Mouse (Mus musculus) CH12.LX (cell line): ENCODE results near the gene Far1.

Experiments used
- CTCF ChIP-seq, 2 experiments: IDR thresholded peaks in 1 of 2; conservative IDR thresholded peaks in 1 of 2; 2 replicates each; pipeline ENCODE4 v1.5.1; 2011 to 2012; ENCODE audit warnings: low read depth in 2 of 2, low read length in 2 of 2, improper control_type of control experiment in 1 of 2, inconsistent platforms in 1 of 2, mild to moderate bottlenecking in 1 of 2, moderate library complexity in 1 of 2
- EP300 ChIP-seq: IDR thresholded peaks from 2 replicates; pipeline ENCODE4 v1.6.1; 2011; ENCODE audit warnings: low read length, improper control_type of control experiment
- GABPA ChIP-seq: IDR thresholded peaks from 2 replicates; pipeline ENCODE4 v1.6.1; 2012; ENCODE audit warnings: low read depth, low read length, improper control_type of control experiment, inconsistent platforms; ENCODE audit not compliant: insufficient replicate concordance
- IRF4 ChIP-seq: IDR thresholded peaks from 2 replicates; pipeline ENCODE4 v1.6.1; 2014; ENCODE audit warnings: low read depth, mild to moderate bottlenecking, inconsistent platforms, low read length, improper control_type of control experiment
- KAT2A ChIP-seq: IDR thresholded peaks from 2 replicates; pipeline ENCODE4 v1.6.1; 2012; ENCODE audit warnings: low read length, improper control_type of control experiment, inconsistent platforms; ENCODE audit not compliant: insufficient replicate concordance
- MYC ChIP-seq: IDR thresholded peaks from 2 replicates; pipeline ENCODE4 v1.6.1; 2011; ENCODE audit warnings: low read depth, mild to moderate bottlenecking, improper control_type of control experiment, low read length
- NELFE ChIP-seq: IDR thresholded peaks from 2 replicates; pipeline ENCODE4 v1.6.1; 2011; ENCODE audit warnings: low read depth, low read length, improper control_type of control experiment
- POLR2A ChIP-seq: IDR thresholded peaks from 2 replicates; pipeline ENCODE4 v1.6.1; 2011; ENCODE audit warnings: low read depth, mild to moderate bottlenecking, improper control_type of control experiment, low read length
- RAD21 ChIP-seq: IDR thresholded peaks from 2 replicates; pipeline ENCODE4 v1.6.1; 2011; ENCODE audit warnings: low read depth, mild to moderate bottlenecking, low read length, improper control_type of control experiment, moderate library complexity
- RCOR1 ChIP-seq: conservative IDR thresholded peaks from 2 replicates; pipeline ENCODE4 v1.6.1; 2012; ENCODE audit warnings: low read depth, mild to moderate bottlenecking, inconsistent platforms, low read length, improper control_type of control experiment
- SMC3 ChIP-seq: IDR thresholded peaks from 2 replicates; pipeline ENCODE4 v1.6.1; 2011; ENCODE audit warnings: low read depth, low read length, improper control_type of control experiment
- UBTF ChIP-seq: IDR thresholded peaks from 2 replicates; pipeline ENCODE4 v1.6.1; 2012; ENCODE audit warnings: low read depth, mild to moderate bottlenecking, inconsistent platforms, low read length, improper control_type of control experiment, moderate library complexity
- USF1 ChIP-seq: IDR thresholded peaks from 2 replicates; pipeline ENCODE4 v1.6.1; 2014; ENCODE audit warnings: low read depth, mild to moderate bottlenecking, inconsistent platforms, low read length, improper control_type of control experiment
- ZKSCAN1 ChIP-seq: IDR thresholded peaks from 2 replicates; pipeline ENCODE4 v1.6.1; 2012; ENCODE audit warnings: low read depth, inconsistent platforms, low read length, improper control_type of control experiment, borderline replicate concordance

DNA sequence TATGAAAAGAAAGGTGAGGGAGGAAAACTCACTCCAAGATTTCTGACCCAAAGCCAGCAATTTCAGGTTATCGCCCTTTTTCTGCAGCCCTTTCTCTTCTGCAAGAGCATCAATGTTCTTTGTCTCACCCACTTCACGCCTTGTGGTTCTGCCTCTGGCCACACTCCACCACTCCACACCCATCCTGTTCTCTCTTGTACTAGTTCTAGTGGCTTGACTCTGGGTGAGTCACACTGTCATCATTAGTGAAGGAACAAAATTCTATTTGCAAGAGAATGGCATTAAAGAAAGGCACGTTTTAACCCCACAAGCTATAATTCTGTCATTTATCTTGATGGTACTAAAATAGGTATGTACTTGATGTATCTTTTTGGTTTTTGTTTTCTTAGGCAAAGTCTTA lies 15.2 kb upstream of the Far1 start:
- TF ChIP-seq KAT2A (no peak), RAD21 (no peak), CTCF (conservative IDR thresholded peaks at IDR 0.05 in 1 of 2, IDR thresholded peaks at IDR 0.05 in 1 of 2; ENCODE audit: low read depth in 2 of 2, low read length in 2 of 2) (no peak), RCOR1 (no peak), NELFE (no peak), IRF4 (no peak), GABPA (no peak), POLR2A (no peak), MYC (no peak), ZKSCAN1 (no peak), UBTF (no peak), EP300 (no peak), USF1 (no peak), SMC3 (no peak)
